Mouse (Mus musculus): ENCODE results near the gene Inhba. TPM values are rescaled to one million over a fixed set of nuclear protein-coding genes. Genes with fewer than 3 reads are reported as not detected.
A peak's percentile ranks its signal among the peaks of the same experiment; 100 is the strongest.

The Inhba gene
- polyA plus RNA-seq, 1 experiment from 2014 or later: 0.45 TPM

DNA sequence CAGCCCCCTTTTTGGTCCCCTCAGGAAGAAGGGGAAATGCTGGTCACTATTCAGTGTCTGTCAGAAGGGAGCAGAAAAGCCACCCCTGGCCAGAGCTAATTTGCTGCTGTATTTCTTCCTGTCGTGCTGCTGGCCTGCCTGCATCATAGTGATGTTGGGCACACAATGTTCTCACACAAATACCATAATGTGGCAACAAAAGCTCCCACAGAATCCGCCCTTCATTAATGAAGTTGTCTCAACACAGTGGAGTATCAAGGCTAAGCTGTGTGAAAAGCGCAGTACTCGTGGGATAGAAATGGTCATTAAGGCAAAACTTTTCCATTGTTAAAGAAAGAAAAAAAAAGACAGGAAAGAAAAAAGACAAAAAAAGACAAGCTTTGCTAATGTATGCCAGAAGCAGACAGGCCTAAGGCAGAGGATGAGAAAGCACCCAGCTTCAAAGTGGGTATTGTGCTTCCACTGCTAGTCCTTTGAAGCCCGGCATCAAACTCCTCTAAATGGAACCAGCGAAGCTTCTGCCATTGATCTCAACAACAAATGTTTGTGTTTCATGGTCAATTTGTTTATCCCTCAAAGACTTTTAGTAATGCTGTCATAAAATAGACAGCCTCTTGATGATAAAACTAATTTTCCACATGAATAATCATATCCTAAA, 21.4 kb downstream of the Inhba start:
- Histone ChIP-seq H3K4me3 (replicated peaks; ENCODE audit: low read depth, low read length) (no peak overlapping the region), H3K36me3 (ENCODE audit: control insufficient read depth, insufficient read depth, low read length) (no peaks in the 10 kb centered on the region), H3K9ac (replicated peaks; ENCODE audit: low read length) (no peak overlapping the region), H3K27me3 (ENCODE audit: control insufficient read depth, insufficient read depth, low read length) (no peaks in the 10 kb centered on the region), H3K27ac (replicated peaks; ENCODE audit: low read depth, low read length) (no peak overlapping the region), H3K4me1 (ENCODE audit: control insufficient read depth, insufficient read depth, low read length) (no peaks in the 10 kb centered on the region), H3K4me2 (ENCODE audit: low read length) (no peak overlapping the region), H3K9me3 (ENCODE audit: control insufficient read depth, low read length) (no peaks in the 10 kb centered on the region)
- no peak for DNase-seq
- WGBS: 16% methylated on average over 6 of the region's 6 CpGs
- peak; percentile 27; the same call in 1 of the 2 replicates for ATAC-seq (ENCODE audit: low FRiP score, low TSS enrichment)

DNA sequence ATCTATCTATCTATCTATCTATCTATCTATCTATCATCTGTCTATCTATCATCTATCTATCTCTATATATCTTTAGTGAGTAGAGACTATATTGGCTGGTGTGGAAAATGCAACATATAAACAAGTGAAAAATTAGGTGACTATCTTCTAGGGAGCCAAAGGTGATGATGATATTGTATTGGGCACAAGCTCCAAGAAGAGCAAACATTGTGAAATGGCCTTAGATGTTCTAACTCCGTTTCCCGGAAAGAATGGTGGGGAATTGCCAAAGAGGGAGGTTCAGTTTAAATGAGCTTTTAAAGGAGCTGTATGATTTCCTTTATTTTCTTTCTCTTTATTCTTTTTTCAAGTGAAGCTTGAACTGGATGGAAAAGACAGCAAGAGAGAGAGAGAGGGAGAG, 57.4 kb downstream of the Inhba start:
- Histone ChIP-seq H3K36me3 (ENCODE audit: control insufficient read depth, insufficient read depth, low read length) (no peaks in the 10 kb centered on the region), H3K4me1 (ENCODE audit: control insufficient read depth, insufficient read depth, low read length) (no peaks in the 10 kb centered on the region), H3K27me3 (ENCODE audit: control insufficient read depth, insufficient read depth, low read length) (no peaks in the 10 kb centered on the region), H3K9me3 (ENCODE audit: control insufficient read depth, low read length) (no peaks in the 10 kb centered on the region), H3K4me3 (replicated peaks; ENCODE audit: low read depth, low read length) (no peak overlapping the region), H3K4me2 (ENCODE audit: low read length) (no peak overlapping the region), H3K27ac (replicated peaks; ENCODE audit: low read depth, low read length) (no peak overlapping the region), H3K9ac (replicated peaks; ENCODE audit: low read length) (no peak overlapping the region)
- ATAC-seq (ENCODE audit: low FRiP score, low TSS enrichment) (no peak), DNase-seq (no peak)
- 92% methylated on average over 2 of the region's 2 CpGs for WGBS

DNA sequence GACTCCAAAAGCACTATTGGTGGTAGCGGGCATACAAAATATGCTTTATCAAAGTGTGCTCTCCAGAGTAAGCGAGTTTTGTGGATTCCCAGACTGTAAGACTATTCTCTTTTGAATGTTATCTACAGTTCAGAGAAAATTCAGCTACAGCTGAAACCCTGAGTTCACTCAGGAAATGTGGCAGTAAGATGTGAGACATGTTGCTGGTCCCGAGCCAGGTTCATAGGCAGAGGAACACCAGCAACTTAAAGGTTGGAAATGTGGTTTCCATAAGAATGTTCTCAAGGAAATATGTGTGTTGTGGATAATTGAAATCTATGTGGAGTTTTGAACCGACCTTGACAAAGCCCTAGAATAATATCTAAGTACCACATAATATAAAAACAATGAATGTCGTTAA, 65.6 kb downstream of the Inhba start:
- no peak overlapping the region for H3K9ac ChIP-seq (replicated peaks; ENCODE audit: low read length)
- no peaks in the 10 kb centered on the region for H3K27me3 ChIP-seq (ENCODE audit: control insufficient read depth, insufficient read depth, low read length)
- no peak for ATAC-seq (ENCODE audit: low FRiP score, low TSS enrichment)
- no peaks in the 10 kb centered on the region for H3K9me3 ChIP-seq (ENCODE audit: control insufficient read depth, low read length)
- H3K4me1 ChIP-seq (ENCODE audit: control insufficient read depth, insufficient read depth, low read length): no peaks in the 10 kb centered on the region
- H3K4me2 ChIP-seq (ENCODE audit: low read length): no peak overlapping the region
- H3K36me3 ChIP-seq (ENCODE audit: control insufficient read depth, insufficient read depth, low read length): no peaks in the 10 kb centered on the region
- no peak for DNase-seq
- H3K4me3 ChIP-seq (replicated peaks; ENCODE audit: low read depth, low read length): no peak overlapping the region
- no peak overlapping the region for H3K27ac ChIP-seq (replicated peaks; ENCODE audit: low read depth, low read length)
- WGBS: 91% methylated on average over 5 of the region's 5 CpGs

DNA sequence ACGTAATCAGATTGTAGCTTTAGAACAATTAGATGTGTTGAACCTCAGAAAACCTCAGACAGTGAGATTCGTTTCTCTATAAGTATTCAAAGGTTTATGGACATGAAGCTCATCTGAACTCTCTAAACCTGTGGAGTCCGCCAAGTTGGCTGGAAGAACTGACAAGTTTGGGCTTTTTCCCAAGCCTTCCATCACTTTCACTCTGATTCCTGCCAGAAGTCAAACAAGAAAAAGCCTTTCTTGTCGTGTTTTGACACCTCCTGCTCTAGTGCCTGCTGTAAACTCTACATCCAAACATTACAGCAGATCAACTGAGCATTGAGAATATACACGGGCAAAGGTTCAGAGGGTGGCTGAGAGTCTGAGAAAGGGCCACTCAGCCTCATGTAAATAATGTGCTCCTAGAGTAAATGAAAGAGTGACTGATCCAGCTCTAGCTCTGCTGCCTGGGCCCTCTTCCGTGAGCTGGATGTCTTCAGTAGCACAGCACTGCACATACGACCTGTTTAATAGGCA, 66.6 kb downstream of the Inhba start:
- H3K4me1 ChIP-seq (ENCODE audit: control insufficient read depth, insufficient read depth, low read length): no peaks in the 10 kb centered on the region
- H3K4me2 ChIP-seq (ENCODE audit: low read length): no peak overlapping the region
- ATAC-seq (ENCODE audit: low FRiP score, low TSS enrichment) (no peak), DNase-seq (no peak)
- H3K36me3 ChIP-seq (ENCODE audit: control insufficient read depth, insufficient read depth, low read length): no peaks in the 10 kb centered on the region
- no peaks in the 10 kb centered on the region for H3K9me3 ChIP-seq (ENCODE audit: control insufficient read depth, low read length)
- H3K9ac ChIP-seq (replicated peaks; ENCODE audit: low read length): no peak overlapping the region
- WGBS: 83% methylated on average over 7 of the region's 7 CpGs
- H3K4me3 ChIP-seq (replicated peaks; ENCODE audit: low read depth, low read length): no peak overlapping the region
- H3K27ac ChIP-seq (replicated peaks; ENCODE audit: low read depth, low read length): no peak overlapping the region
- no peaks in the 10 kb centered on the region for H3K27me3 ChIP-seq (ENCODE audit: control insufficient read depth, insufficient read depth, low read length)

DNA sequence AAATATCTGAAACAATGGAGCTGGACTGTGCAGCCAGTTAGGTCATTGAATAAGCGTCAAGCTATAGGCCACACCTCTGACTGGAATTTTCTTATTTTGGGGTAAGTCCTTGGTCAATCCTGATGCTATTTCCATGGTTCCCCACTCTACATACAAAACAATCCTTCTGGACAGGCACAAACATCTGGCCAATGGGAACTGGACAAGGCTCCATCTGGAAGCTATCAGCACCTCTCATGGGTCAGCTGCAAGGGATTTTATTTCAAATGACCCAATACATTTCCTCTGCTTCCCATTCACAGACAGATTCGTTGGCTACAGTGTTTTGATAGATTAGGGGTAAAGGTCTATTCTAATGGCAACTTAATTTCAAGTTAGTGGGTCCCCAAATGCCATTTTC, 68.6 kb downstream of the Inhba start:
- no peaks in the 10 kb centered on the region for H3K4me1 ChIP-seq (ENCODE audit: control insufficient read depth, insufficient read depth, low read length)
- H3K9me3 ChIP-seq (ENCODE audit: control insufficient read depth, low read length): no peaks in the 10 kb centered on the region
- H3K36me3 ChIP-seq (ENCODE audit: control insufficient read depth, insufficient read depth, low read length): no peaks in the 10 kb centered on the region
- WGBS: 63% methylated on average over 2 of the region's 2 CpGs
- no peak overlapping the region for H3K27ac ChIP-seq (replicated peaks; ENCODE audit: low read depth, low read length)
- no peak overlapping the region for H3K9ac ChIP-seq (replicated peaks; ENCODE audit: low read length)
- no peak for ATAC-seq (ENCODE audit: low FRiP score, low TSS enrichment)
- H3K4me3 ChIP-seq (replicated peaks; ENCODE audit: low read depth, low read length): no peak overlapping the region
- no peak overlapping the region for H3K4me2 ChIP-seq (ENCODE audit: low read length)
- H3K27me3 ChIP-seq (ENCODE audit: control insufficient read depth, insufficient read depth, low read length): no peaks in the 10 kb centered on the region
- DNase-seq: no peak

Data from midbrain, embryonic 14.5 days (tissue).